Mouse (Mus musculus): ENCODE results near the gene Olfr270. TPM values are rescaled to one million over a fixed set of nuclear protein-coding genes. Genes with fewer than 3 reads are reported as not detected.
A peak's percentile ranks its signal among the peaks of the same experiment; 100 is the strongest.

Gene Olfr270
- polyA plus RNA-seq (2016; fragmentation: Nextera tagmentation; extraction: Ambion mirVana): not detected in 2 replicates

GRCm38 (mm10) chr4:52964247-52964646 lies at the start of gene Olfr270:
Gene Olfr270, plus strand, starts transcription at chr4:52964547.
- DNase-seq (ENCODE audit: low spot score): no peak

DNA sequence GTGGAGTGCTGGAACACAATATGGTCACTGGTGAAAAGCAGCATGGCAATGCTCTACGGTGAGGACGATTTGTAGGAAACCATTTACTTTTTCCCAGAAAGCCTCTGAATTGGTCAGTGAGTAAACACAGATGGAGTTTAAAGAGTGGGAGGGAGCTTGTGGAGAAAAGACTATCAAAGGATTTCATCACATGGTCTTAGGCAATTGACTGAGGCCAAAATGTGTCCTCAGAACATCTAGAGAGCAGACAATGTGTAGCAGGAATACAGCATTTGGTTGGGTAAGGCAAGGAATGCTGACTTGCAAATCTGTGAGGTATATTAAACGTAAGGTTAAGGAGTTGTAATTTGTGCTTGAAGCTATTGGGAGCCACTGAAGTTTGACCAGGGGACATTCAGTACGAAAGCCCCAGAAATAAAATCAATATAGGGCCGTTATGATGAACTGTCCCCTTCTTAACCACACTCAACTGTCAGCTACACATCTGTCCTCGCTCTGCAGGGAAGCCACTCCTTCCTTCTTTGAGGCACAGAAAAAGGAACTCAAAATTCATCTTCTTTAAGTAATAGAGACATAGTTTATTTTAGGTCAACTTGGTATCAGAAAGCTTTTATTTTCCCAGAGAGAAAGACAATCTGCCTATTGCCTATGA lies 47.6 kb upstream of the Olfr270 start:
- DNase-seq (ENCODE audit: low spot score): no peak
- Histone ChIP-seq H3K27ac (replicated peaks) (no peak overlapping the region), H3K27me3 (replicated peaks; ENCODE audit: low read depth, poor library complexity, severe bottlenecking) (no peaks in the 10 kb centered on the region), H3K36me3 (replicated peaks) (no peaks in the 10 kb centered on the region), H3K9me3 (no peaks in the 10 kb centered on the region), H3K4me1 (no peaks in the 10 kb centered on the region), H3K4me3 (no peak overlapping the region)
- 82% methylated on average over 6 of the region's 6 CpGs for WGBS

More at GRCm38 (mm10) chr4:52964247-52964646, at the start of gene Olfr270:
- no peaks in the 10 kb centered on the region for H3K9me3 ChIP-seq
- H3K4me3 ChIP-seq: no peak within 1 kb of the TSS
- H3K4me1 ChIP-seq: no peaks in the 10 kb centered on the region
- no peak within 1 kb of the TSS for H3K27ac ChIP-seq (replicated peaks)
- H3K27me3 ChIP-seq (replicated peaks; ENCODE audit: low read depth, poor library complexity, severe bottlenecking): no peaks in the 10 kb centered on the region
- H3K36me3 ChIP-seq (replicated peaks): no peaks in the 10 kb centered on the region

GRCm38 (mm10) chr4:52917311-52917688 lies 47.0 kb upstream of the Olfr270 start:
- H3K36me3 ChIP-seq (replicated peaks): no peaks in the 10 kb centered on the region

DNA sequence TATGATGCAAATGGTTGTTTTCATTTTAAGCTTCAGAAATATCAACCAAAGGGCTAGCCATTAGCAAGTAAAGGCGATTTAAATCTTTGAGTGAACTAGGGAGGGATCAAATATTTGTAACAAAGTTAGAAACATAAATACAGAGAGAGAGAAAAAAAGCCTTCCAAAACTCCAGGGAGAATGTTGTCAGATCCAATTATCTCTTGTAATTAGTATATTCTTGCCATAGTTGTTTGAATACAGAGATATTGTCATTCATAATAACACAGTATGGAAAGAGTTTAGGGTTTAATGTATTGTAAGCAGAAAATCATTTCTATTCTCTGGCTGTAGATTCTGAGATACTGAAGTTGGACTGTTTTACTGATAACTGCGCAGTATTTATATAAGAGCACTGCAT lies 45.3 kb upstream of the Olfr270 start, which contains the start of gene Olfr272:
Gene Olfr272 (minus strand): TSS at position 101 of the 400 bp plus-strand sequence.
- H3K4me1 ChIP-seq: no peaks in the 10 kb centered on the region
- no peak for DNase-seq (ENCODE audit: low spot score)

More at GRCm38 (mm10) chr4:52917311-52917688, 47.0 kb upstream of the Olfr270 start:
- 82% methylated on average over 2 of the region's 2 CpGs for WGBS
- H3K27ac ChIP-seq (replicated peaks): no peak overlapping the region
- no peaks in the 10 kb centered on the region for H3K27me3 ChIP-seq (replicated peaks; ENCODE audit: low read depth, poor library complexity, severe bottlenecking)
- no peak for DNase-seq (ENCODE audit: low spot score)
- H3K9me3 ChIP-seq: no peaks in the 10 kb centered on the region
- no peaks in the 10 kb centered on the region for H3K4me1 ChIP-seq
- H3K4me3 ChIP-seq: no peak overlapping the region

GRCm38 (mm10) chr4:52930480-52930879 lies 33.9 kb upstream of the Olfr270 start:
- H3K36me3 ChIP-seq (replicated peaks): no peaks in the 10 kb centered on the region
- no peaks in the 10 kb centered on the region for H3K27me3 ChIP-seq (replicated peaks; ENCODE audit: low read depth, poor library complexity, severe bottlenecking)
- H3K4me1 ChIP-seq: no peaks in the 10 kb centered on the region
- H3K4me3 ChIP-seq: no peak overlapping the region
- H3K9me3 ChIP-seq: no peaks in the 10 kb centered on the region
- H3K27ac ChIP-seq (replicated peaks): no peak overlapping the region
- no peak for DNase-seq (ENCODE audit: low spot score)
- WGBS: 88% methylated on average over 4 of the region's 4 CpGs

More for the DNA sequence above, 45.3 kb upstream of the Olfr270 start, which contains the start of gene Olfr272:
- Histone ChIP-seq H3K27ac (replicated peaks) (no peak within 1 kb of the TSS), H3K36me3 (replicated peaks) (no peaks in the 10 kb centered on the region), H3K9me3 (no peaks in the 10 kb centered on the region), H3K27me3 (replicated peaks; ENCODE audit: low read depth, poor library complexity, severe bottlenecking) (no peaks in the 10 kb centered on the region), H3K4me3 (no peak within 1 kb of the TSS)
- WGBS: 90% methylated on average over 2 of the region's 2 CpGs

- H3K27me3 ChIP-seq (replicated peaks; ENCODE audit: low read depth, poor library complexity, severe bottlenecking): no peaks in the 10 kb centered on the region
These were observed 17.7 kb upstream of the Olfr270 start for GRCm38 (mm10) chr4:52946665-52947064.

GRCm38 (mm10) chr4:52949005-52949404 lies 15.3 kb upstream of the Olfr270 start:
- no peak overlapping the region for H3K4me3 ChIP-seq
- H3K27ac ChIP-seq (replicated peaks): no peak overlapping the region
- 81% methylated on average over 2 of the region's 2 CpGs for WGBS
- no peaks in the 10 kb centered on the region for H3K9me3 ChIP-seq
- no peaks in the 10 kb centered on the region for H3K4me1 ChIP-seq
- no peaks in the 10 kb centered on the region for H3K27me3 ChIP-seq (replicated peaks; ENCODE audit: low read depth, poor library complexity, severe bottlenecking)
- no peak for DNase-seq (ENCODE audit: low spot score)
- no peaks in the 10 kb centered on the region for H3K36me3 ChIP-seq (replicated peaks)

More at GRCm38 (mm10) chr4:52946665-52947064, 17.7 kb upstream of the Olfr270 start:
- Histone ChIP-seq H3K4me3 (no peak overlapping the region), H3K9me3 (no peaks in the 10 kb centered on the region), H3K36me3 (replicated peaks) (no peaks in the 10 kb centered on the region), H3K4me1 (no peaks in the 10 kb centered on the region), H3K27ac (replicated peaks) (no peak overlapping the region)
- DNase-seq (ENCODE audit: low spot score): no peak

DNA sequence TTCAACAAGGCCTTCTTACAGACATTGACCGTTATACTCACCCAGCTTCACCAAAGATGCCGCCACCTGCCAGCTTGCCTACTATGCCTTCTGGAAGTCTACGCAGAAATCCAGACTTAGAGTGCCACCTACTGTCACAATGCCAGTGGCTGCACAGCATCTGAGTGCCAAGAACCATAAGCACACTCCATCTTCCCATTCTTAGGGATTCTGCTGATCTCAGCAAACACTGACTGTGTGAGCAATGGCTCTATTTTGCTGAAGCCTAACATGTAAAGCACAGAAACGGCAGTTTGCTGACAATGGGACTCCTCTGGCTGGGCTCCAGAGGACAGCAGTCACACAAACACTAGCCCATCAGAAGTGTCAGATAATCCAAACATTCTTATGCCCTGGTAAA lies 5.7 kb upstream of the Olfr270 start:
- DNase-seq (ENCODE audit: low spot score): peak; percentile 19
- 37% methylated on average over 4 of the region's 4 CpGs for WGBS
- Histone ChIP-seq H3K27ac (replicated peaks) (no peak overlapping the region), H3K36me3 (replicated peaks) (no peaks in the 10 kb centered on the region), H3K4me1 (no peaks in the 10 kb centered on the region), H3K27me3 (replicated peaks; ENCODE audit: low read depth, poor library complexity, severe bottlenecking) (no peaks in the 10 kb centered on the region), H3K4me3 (no peak overlapping the region), H3K9me3 (no peaks in the 10 kb centered on the region)

GRCm38 (mm10) chr4:52985216-52985615 lies 20.9 kb downstream of the Olfr270 start:
- Histone ChIP-seq H3K27ac (replicated peaks) (no peak overlapping the region), H3K4me1 (0 out of 2 replicates have a peak, but pooled peaks cover 6% of the 10 kb centered on the region), H3K9me3 (no peaks in the 10 kb centered on the region), H3K27me3 (replicated peaks; ENCODE audit: low read depth, poor library complexity, severe bottlenecking) (no peaks in the 10 kb centered on the region), H3K36me3 (replicated peaks) (no peaks in the 10 kb centered on the region), H3K4me3 (no peak overlapping the region)
- 78% methylated on average over 2 of the region's 2 CpGs for WGBS
- DNase-seq (ENCODE audit: low spot score): no peak

GRCm38 (mm10) chr4:52986266-52986665 lies 21.9 kb downstream of the Olfr270 start:
- Histone ChIP-seq H3K27me3 (replicated peaks; ENCODE audit: low read depth, poor library complexity, severe bottlenecking) (no peaks in the 10 kb centered on the region), H3K4me3 (no peak overlapping the region), H3K9me3 (no peaks in the 10 kb centered on the region), H3K36me3 (replicated peaks) (no peaks in the 10 kb centered on the region), H3K27ac (replicated peaks) (no peak overlapping the region), H3K4me1 (0 out of 2 replicates have a peak, but pooled peaks cover 6% of the 10 kb centered on the region)
- no peak for DNase-seq (ENCODE audit: low spot score)
- 88% methylated on average over 2 of the region's 2 CpGs for WGBS

- H3K9me3 ChIP-seq: no peaks in the 10 kb centered on the region
- H3K36me3 ChIP-seq (replicated peaks): no peaks in the 10 kb centered on the region
- H3K27ac ChIP-seq (replicated peaks): peak within 1 kb of the TSS; percentile 51; the same call in 1 of the 2 replicates
- WGBS: 35% methylated on average over 12 of the region's 12 CpGs
- peak within 1 kb of the TSS; percentile 47 for H3K4me3 ChIP-seq
- H3K4me1 ChIP-seq: 0 out of 2 replicates have a peak, but pooled peaks cover 6% of the 10 kb centered on the region
- DNase-seq (ENCODE audit: low spot score): peak; percentile 39
- no peaks in the 10 kb centered on the region for H3K27me3 ChIP-seq (replicated peaks; ENCODE audit: low read depth, poor library complexity, severe bottlenecking)
These were observed 24.9 kb downstream of the Olfr270 start, which contains the start of gene Nipsnap3a for GRCm38 (mm10) chr4:52989248-52989647. Gene Nipsnap3a, plus strand, starts transcription at chr4:52989272.

DNA sequence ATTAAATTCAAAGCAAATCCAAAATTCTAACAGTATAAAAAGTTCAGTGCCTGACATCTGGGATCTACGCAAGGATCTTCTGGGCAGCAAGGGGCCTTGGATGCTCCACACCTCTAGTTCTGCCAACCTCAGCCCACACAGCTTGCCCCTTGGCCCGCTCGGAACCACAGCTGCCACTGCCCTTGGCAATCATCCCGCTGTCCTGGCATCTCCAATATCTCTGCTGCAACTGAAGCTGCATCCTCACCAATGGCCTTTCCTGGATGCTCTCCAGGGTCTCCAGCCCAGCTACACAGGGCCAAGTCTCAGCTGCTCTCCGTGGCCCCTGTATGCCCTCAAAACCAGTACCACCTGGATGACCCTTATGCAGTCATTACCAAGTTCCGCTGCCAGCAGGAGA lies 35.1 kb downstream of the Olfr270 start:
- Histone ChIP-seq H3K4me3 (no peak overlapping the region), H3K27ac (replicated peaks) (no peak overlapping the region), H3K4me1 (no peaks in the 10 kb centered on the region), H3K9me3 (no peaks in the 10 kb centered on the region), H3K36me3 (replicated peaks) (no peaks in the 10 kb centered on the region), H3K27me3 (replicated peaks; ENCODE audit: low read depth, poor library complexity, severe bottlenecking) (no peaks in the 10 kb centered on the region)
- 94% methylated on average over 6 of the region's 6 CpGs for WGBS
- DNase-seq (ENCODE audit: low spot score): no peak

- H3K36me3 ChIP-seq (replicated peaks): no peaks in the 10 kb centered on the region
- no peak overlapping the region for H3K27ac ChIP-seq (replicated peaks)
- DNase-seq (ENCODE audit: low spot score): no peak
- H3K4me1 ChIP-seq: no peaks in the 10 kb centered on the region
- 87% methylated on average over 8 of the region's 8 CpGs for WGBS
- H3K4me3 ChIP-seq: no peak overlapping the region
- no peaks in the 10 kb centered on the region for H3K27me3 ChIP-seq (replicated peaks; ENCODE audit: low read depth, poor library complexity, severe bottlenecking)
- H3K9me3 ChIP-seq: no peaks in the 10 kb centered on the region
These were observed 35.8 kb downstream of the Olfr270 start for GRCm38 (mm10) chr4:53000154-53000553.

All from embryonic facial prominence, embryonic 10.5 days (tissue).